Mouse (Mus musculus) stomach, embryonic 15.5 days (tissue): Measurements from ENCODE around the gene Scrg1. TPM values are rescaled to one million over a fixed set of nuclear protein-coding genes. Genes with fewer than 3 reads are reported as not detected.

ENCODE experiments used
- ATAC-seq: fragments of 200-750 bp; cut with Nextera tagmentation; 2 replicates; pipeline ENCODE4 v1.8.0; 2017; ENCODE audit warnings: low read depth, moderate number of reproducible peaks, moderate TSS enrichment; ENCODE audit not compliant: insufficient read depth, low FRiP score
- H3K27ac ChIP-seq: fragments of 300-500 bp; sonication (generic); 2 replicates; pipeline ENCODE4 v1.5.1; 2015; ENCODE audit warnings: mild to moderate bottlenecking, inconsistent platforms
- H3K27me3 ChIP-seq: fragments of 300-500 bp; sonication (generic); replicated peaks from 2 replicates; pipeline ENCODE4 v1.6.1; 2015; ENCODE audit warnings: inconsistent platforms
- H3K36me3 ChIP-seq: fragments of 300-500 bp; sonication (generic); 2 replicates; pipeline ENCODE4 v1.6.1; 2015; ENCODE audit warnings: inconsistent platforms
- H3K4me1 ChIP-seq: fragments of 300-500 bp; sonication (generic); 2 replicates; pipeline ENCODE4 v1.6.1; 2015; ENCODE audit warnings: inconsistent platforms
- H3K4me2 ChIP-seq: fragments of 300-500 bp; sonication (generic); 2 replicates; pipeline ENCODE4 v1.6.1; 2015; ENCODE audit warnings: mild to moderate bottlenecking, inconsistent platforms
- H3K4me3 ChIP-seq: fragments of 300-500 bp; sonication (generic); replicated peaks from 2 replicates; pipeline ENCODE4 v1.5.1; 2015; ENCODE audit warnings: inconsistent platforms
- H3K9ac ChIP-seq: fragments of 300-500 bp; sonication (generic); 2 replicates; pipeline ENCODE4 v1.6.1; 2015; ENCODE audit warnings: inconsistent platforms
- H3K9me3 ChIP-seq: fragments of 300-500 bp; sonication (generic); 2 replicates; pipeline ENCODE4 v1.6.1; 2016; ENCODE audit warnings: inconsistent platforms
- WGBS: fragments of 180-500 bp; shearing (Covaris S2); methylation state at CpG from one replicate; pipeline ENCODE4 v1.1.7; 2015; 5-methylcytosine and 5-hydroxymethylcytosine counted together
- polyA plus RNA-seq: library from polyadenylated mRNA; unstranded; fragments of >200 nt; fragmentation: Nextera tagmentation; extraction: Ambion mirVana; gene quantifications from 2 replicates; pipeline ENCODE4 v1.2.1, GENCODE M21; 2015

Scrg1 gene
- 0.53 and 0.79 TPM in 2 replicates for polyA plus RNA-seq

GRCm38 (mm10) chr8:57455765-57456164 lies at the start of gene Scrg1:
Gene Scrg1, plus strand, starts transcription at chr8:57455923.
- Histone ChIP-seq H3K27me3 (no peaks in the 10 kb centered on the region), H3K27ac (no peak within 1 kb of the TSS), H3K4me3 (no peak within 1 kb of the TSS), H3K4me1 (no peaks in the 10 kb centered on the region), H3K4me2 (no peak within 1 kb of the TSS), H3K36me3 (no peaks in the 10 kb centered on the region), H3K9ac (no peak within 1 kb of the TSS), H3K9me3 (no peaks in the 10 kb centered on the region)
- WGBS: 69% methylated on average over 3 of the region's 3 CpGs
- no peak for ATAC-seq

- H3K9me3 ChIP-seq: no peaks in the 10 kb centered on the region
- no peak overlapping the region for H3K4me3 ChIP-seq
- WGBS: 83% methylated on average over 4 of the region's 4 CpGs
- H3K9ac ChIP-seq: no peak overlapping the region
- H3K4me1 ChIP-seq: peaks cover 4% of the 10 kb centered on the region; the same call in 1 of the 2 replicates
- H3K4me2 ChIP-seq: no peak overlapping the region
- no peak overlapping the region for H3K27ac ChIP-seq
- H3K27me3 ChIP-seq: 0 out of 2 replicates have a peak, but pooled peaks cover 8% of the 10 kb centered on the region
- H3K36me3 ChIP-seq: no peaks in the 10 kb centered on the region
- ATAC-seq: no peak
Observed at GRCm38 (mm10) chr8:57406366-57406765, 49.4 kb upstream of the Scrg1 start.

- no peak overlapping the region for H3K9ac ChIP-seq
- no peak overlapping the region for H3K4me3 ChIP-seq
- H3K9me3 ChIP-seq: no peaks in the 10 kb centered on the region
- WGBS: 54% methylated on average over 2 of the region's 2 CpGs
- 0 out of 2 replicates have a peak, but pooled peaks cover 8% of the 10 kb centered on the region for H3K27me3 ChIP-seq
- peaks cover 4% of the 10 kb centered on the region; the same call in 1 of the 2 replicates for H3K4me1 ChIP-seq
- 0 out of 2 replicates have a peak overlapping the region, but pooled peaks have one; percentile 74 for H3K27ac ChIP-seq
- no peaks in the 10 kb centered on the region for H3K36me3 ChIP-seq
- ATAC-seq: no peak
- no peak overlapping the region for H3K4me2 ChIP-seq
Observed at GRCm38 (mm10) chr8:57409333-57409732, 46.4 kb upstream of the Scrg1 start.

- Histone ChIP-seq H3K27me3 (0 out of 2 replicates have a peak, but pooled peaks cover 8% of the 10 kb centered on the region), H3K9me3 (no peaks in the 10 kb centered on the region), H3K9ac (no peak overlapping the region), H3K4me3 (peak overlapping the region; percentile 13; the same call in 1 of the 2 replicates), H3K27ac (peak overlapping the region; percentile 74), H3K4me2 (peak overlapping the region; percentile 39), H3K36me3 (no peaks in the 10 kb centered on the region), H3K4me1 (peaks cover 4% of the 10 kb centered on the region; the same call in 1 of the 2 replicates)
- 36% methylated on average over 15 of the region's 15 CpGs for WGBS
- peak; percentile 27; the same call in 1 of the 2 replicates for ATAC-seq
Observed at GRCm38 (mm10) chr8:57409779-57410472, 45.8 kb upstream of the Scrg1 start.

- Histone ChIP-seq H3K9me3 (no peaks in the 10 kb centered on the region), H3K4me1 (peaks cover 4% of the 10 kb centered on the region; the same call in 1 of the 2 replicates), H3K4me3 (peak overlapping the region; percentile 13; the same call in 1 of the 2 replicates), H3K27ac (peak overlapping the region; percentile 74), H3K9ac (no peak overlapping the region), H3K4me2 (peak overlapping the region; percentile 39), H3K27me3 (0 out of 2 replicates have a peak, but pooled peaks cover 8% of the 10 kb centered on the region), H3K36me3 (no peaks in the 10 kb centered on the region)
- no peak for ATAC-seq
- 13% methylated on average over 16 of the region's 16 CpGs for WGBS
Observed at GRCm38 (mm10) chr8:57410473-57410863, 45.3 kb upstream of the Scrg1 start.

GRCm38 (mm10) chr8:57411366-57411765 lies 44.4 kb upstream of the Scrg1 start:
- Histone ChIP-seq H3K9ac (no peak overlapping the region), H3K4me2 (no peak overlapping the region), H3K27ac (no peak overlapping the region), H3K4me3 (no peak overlapping the region), H3K36me3 (no peaks in the 10 kb centered on the region), H3K27me3 (0 out of 2 replicates have a peak, but pooled peaks cover 8% of the 10 kb centered on the region), H3K9me3 (no peaks in the 10 kb centered on the region), H3K4me1 (peaks cover 4% of the 10 kb centered on the region; the same call in 1 of the 2 replicates)
- ATAC-seq: no peak
- 84% methylated on average over 6 of the region's 6 CpGs for WGBS

- no peak for ATAC-seq
- no peak overlapping the region for H3K9ac ChIP-seq
- H3K4me2 ChIP-seq: no peak overlapping the region
- WGBS: 93% methylated on average over 5 of the region's 5 CpGs
- no peaks in the 10 kb centered on the region for H3K9me3 ChIP-seq
- no peaks in the 10 kb centered on the region for H3K27me3 ChIP-seq
- H3K36me3 ChIP-seq: no peaks in the 10 kb centered on the region
- H3K27ac ChIP-seq: no peak overlapping the region
- H3K4me3 ChIP-seq: no peak overlapping the region
- no peaks in the 10 kb centered on the region for H3K4me1 ChIP-seq
Observed at GRCm38 (mm10) chr8:57416827-57417226, 38.9 kb upstream of the Scrg1 start.

- no peak overlapping the region for H3K4me2 ChIP-seq
- no peak overlapping the region for H3K27ac ChIP-seq
- H3K36me3 ChIP-seq: no peaks in the 10 kb centered on the region
- no peaks in the 10 kb centered on the region for H3K9me3 ChIP-seq
- H3K4me1 ChIP-seq: 0 out of 2 replicates have a peak, but pooled peaks cover 3% of the 10 kb centered on the region
- 11% methylated on average over 3 of the region's 3 CpGs for WGBS
- no peak overlapping the region for H3K9ac ChIP-seq
- ATAC-seq: no peak
- no peak overlapping the region for H3K4me3 ChIP-seq
- H3K27me3 ChIP-seq: peaks cover 3% of the 10 kb centered on the region; the same call in 1 of the 2 replicates
Observed at GRCm38 (mm10) chr8:57426074-57426473, 29.6 kb upstream of the Scrg1 start.

GRCm38 (mm10) chr8:57427581-57428366 lies 27.9 kb upstream of the Scrg1 start:
- WGBS: 61% methylated on average over 18 of the region's 18 CpGs
- peaks cover 3% of the 10 kb centered on the region; the same call in 1 of the 2 replicates for H3K27me3 ChIP-seq
- no peak overlapping the region for H3K9ac ChIP-seq
- ATAC-seq: no peak
- no peak overlapping the region for H3K27ac ChIP-seq
- no peaks in the 10 kb centered on the region for H3K9me3 ChIP-seq
- H3K4me3 ChIP-seq: no peak overlapping the region
- no peak overlapping the region for H3K4me2 ChIP-seq
- no peaks in the 10 kb centered on the region for H3K36me3 ChIP-seq
- H3K4me1 ChIP-seq: 0 out of 2 replicates have a peak, but pooled peaks cover 3% of the 10 kb centered on the region

- H3K4me2 ChIP-seq: no peak overlapping the region
- H3K4me1 ChIP-seq: 0 out of 2 replicates have a peak, but pooled peaks cover 3% of the 10 kb centered on the region
- no peaks in the 10 kb centered on the region for H3K9me3 ChIP-seq
- no peak overlapping the region for H3K4me3 ChIP-seq
- peaks cover 3% of the 10 kb centered on the region; the same call in 1 of the 2 replicates for H3K27me3 ChIP-seq
- no peak for ATAC-seq
- H3K9ac ChIP-seq: no peak overlapping the region
- 25% methylated on average over 1 of the region's 1 CpGs for WGBS
- H3K27ac ChIP-seq: no peak overlapping the region
- no peaks in the 10 kb centered on the region for H3K36me3 ChIP-seq
Observed at GRCm38 (mm10) chr8:57428566-57428965, 27.2 kb upstream of the Scrg1 start.

GRCm38 (mm10) chr8:57429166-57429887 lies 26.4 kb upstream of the Scrg1 start:
- Histone ChIP-seq H3K4me3 (peak overlapping the region; percentile 14; the same call in 1 of the 2 replicates), H3K27me3 (peaks cover 3% of the 10 kb centered on the region; the same call in 1 of the 2 replicates), H3K4me1 (0 out of 2 replicates have a peak, but pooled peaks cover 3% of the 10 kb centered on the region), H3K4me2 (peak overlapping the region; percentile 34; the same call in 1 of the 2 replicates), H3K27ac (no peak overlapping the region), H3K36me3 (no peaks in the 10 kb centered on the region), H3K9ac (no peak overlapping the region), H3K9me3 (no peaks in the 10 kb centered on the region)
- 34% methylated on average over 18 of the region's 18 CpGs for WGBS
- ATAC-seq: no peak
